Mouse (Mus musculus) liver, adult (tissue): ENCODE measurements around the gene Myh9.

Experiments used
- GATA4 ChIP-seq: IDR thresholded peaks from 2 replicates; pipeline ENCODE4 v1.6.1; 2014; ENCODE audit warnings: mild to moderate bottlenecking, low read length; ENCODE audit not compliant: insufficient replicate concordance

Myh9 gene

DNA sequence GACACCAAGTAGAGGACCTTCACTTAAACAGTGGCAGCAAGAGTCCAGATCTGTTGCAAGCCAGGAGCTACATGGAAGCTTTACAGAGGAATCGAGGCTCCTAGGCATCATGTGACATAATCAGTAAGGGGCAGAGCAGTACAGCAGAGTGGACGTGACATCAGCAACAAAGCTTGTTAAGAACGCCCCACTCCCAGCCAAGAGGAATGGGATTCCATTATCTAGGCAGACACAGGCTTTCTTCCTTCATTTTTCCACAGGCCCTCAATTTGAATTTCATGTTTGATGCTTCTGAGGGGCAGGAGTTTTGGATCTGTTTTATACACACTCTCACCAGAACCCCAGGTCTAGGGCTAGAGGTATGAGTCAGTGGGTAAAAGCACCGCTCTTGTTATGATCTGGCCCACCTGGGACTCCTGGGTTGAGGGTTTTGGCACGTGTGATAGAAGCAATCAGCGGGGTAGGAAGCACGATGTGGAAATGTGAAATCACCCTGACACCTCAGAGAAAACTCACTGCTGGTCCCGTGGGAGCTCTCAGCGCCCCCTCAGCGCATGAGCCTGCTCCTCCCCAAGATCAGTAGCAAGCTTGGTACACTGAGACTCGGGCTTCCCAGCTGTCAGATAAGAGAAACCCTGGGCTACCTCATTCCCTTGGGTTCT, 30.7 kb downstream of the Myh9 start:
- no peak for TF ChIP-seq GATA4

DNA sequence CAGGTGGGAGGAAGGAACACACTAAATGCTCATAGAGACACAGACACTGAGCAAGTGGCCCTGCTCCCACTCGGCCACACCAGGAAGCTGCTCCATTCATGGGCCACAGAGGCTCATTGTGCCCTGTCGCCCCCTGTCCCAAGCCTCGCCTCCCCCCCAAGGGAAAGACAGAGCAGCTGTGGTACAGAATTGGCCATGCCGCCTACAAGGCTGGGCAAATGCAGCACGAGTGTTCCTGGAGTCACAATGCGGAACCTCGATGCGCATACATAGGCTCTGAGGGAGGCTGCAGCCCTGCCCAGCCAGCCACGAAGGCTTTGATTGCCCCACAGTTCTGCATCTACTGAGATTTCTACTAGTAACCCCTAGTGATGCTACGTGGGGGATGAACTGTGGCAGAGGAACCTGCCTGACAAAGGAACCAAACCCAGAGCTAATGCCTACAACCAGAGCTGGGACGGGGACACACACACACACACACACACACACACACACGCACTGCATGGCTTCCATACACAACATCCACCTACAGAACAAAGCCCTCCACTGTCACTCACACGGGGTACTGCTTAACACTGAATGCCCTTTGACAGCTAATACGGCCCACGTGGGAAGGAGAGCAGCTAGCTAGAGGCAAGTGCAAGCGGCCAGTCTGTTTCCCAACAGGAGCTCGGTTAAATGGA, 31.4 kb downstream of the Myh9 start:
- TF ChIP-seq GATA4 = no peak

DNA sequence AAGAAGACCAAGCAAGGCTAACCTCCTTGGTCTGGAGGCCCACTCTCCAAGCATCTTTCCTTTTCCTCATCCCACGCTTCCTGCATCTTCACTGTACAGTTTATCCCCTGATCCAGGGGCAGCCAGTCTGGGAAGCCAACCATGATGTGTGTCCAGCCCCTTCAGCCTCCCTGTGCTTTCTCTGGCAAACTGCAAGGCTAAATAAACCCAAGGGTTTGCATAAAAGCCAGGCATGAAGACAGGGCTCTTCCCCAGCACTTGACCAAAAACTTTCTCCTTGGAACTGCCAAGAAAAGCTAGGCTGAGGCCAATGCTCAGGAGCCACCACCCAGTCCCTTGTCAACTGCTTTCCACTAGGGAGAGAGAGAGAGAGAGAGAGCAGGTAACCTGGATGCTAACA, 32.5 kb downstream of the Myh9 start:
- no peak for TF ChIP-seq GATA4

DNA sequence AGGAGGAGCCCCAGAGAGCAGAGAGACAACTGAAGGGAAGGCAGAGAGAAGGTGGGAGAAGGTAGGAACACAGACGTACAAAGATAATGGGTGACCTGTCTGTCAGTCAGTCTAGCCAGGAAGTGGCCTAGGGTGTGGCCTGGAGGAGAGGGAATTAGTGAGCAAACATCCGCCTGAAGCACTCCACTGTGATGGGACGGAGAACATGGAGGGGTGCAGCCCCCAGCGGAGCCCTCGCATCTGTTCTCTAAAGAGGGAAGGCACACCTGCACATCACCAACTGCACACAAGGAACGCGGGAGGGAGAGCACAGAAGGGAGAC, 34.8 kb downstream of the Myh9 start:
- TF ChIP-seq GATA4 = no peak

DNA sequence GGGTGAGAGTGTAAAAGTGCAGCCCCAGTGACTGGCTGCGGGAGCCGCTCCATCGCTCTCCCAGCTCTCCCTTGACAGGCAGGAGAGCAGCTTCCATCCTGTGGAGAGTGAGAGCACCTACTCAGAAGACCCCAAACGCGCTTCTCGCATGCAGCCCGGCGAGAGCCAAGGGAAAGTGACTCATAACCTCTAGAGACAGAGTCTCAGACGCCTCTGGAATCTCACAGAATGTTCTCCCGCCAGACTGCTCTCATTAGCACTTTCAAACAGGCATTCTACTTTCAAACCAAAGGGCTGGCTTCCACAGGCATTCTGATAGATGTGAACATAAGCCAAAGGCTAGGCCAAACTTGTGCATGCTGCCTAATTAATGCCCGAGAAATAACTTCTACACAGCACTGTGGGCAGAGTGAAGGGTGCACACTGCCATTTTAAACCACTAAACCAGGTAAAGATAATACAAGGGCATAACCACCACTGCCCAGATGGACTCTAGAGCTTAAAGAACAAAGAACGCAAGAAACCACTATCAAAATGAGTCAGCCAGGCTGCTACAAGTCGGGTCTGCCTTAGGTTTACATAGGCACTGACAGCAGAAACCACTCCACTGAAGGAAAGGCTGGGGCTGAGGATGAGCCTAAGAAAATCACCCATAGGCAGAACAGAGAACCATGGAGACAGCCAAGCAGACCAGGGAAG, 35.3 kb downstream of the Myh9 start:
- TF ChIP-seq GATA4 = no peak

DNA sequence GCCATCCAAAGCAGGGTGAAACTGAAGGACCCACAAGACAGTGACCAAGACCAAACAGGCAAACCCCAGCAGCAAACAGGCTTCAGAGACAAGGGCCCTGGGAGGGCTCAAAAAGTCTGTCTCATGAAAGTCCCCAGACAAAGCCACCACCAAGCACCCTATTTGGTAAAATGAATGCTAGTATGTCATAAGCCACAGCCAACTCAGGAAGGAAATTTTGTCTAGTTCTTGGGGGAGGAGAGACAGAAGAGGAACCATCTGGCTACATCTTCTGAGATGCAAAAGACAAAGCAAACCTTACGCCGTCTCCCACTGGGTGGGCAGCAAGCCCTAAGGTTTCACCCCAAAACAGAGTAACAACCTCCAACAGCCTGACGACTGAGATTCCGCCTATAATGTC, 36.3 kb downstream of the Myh9 start:
- no peak for TF ChIP-seq GATA4

DNA sequence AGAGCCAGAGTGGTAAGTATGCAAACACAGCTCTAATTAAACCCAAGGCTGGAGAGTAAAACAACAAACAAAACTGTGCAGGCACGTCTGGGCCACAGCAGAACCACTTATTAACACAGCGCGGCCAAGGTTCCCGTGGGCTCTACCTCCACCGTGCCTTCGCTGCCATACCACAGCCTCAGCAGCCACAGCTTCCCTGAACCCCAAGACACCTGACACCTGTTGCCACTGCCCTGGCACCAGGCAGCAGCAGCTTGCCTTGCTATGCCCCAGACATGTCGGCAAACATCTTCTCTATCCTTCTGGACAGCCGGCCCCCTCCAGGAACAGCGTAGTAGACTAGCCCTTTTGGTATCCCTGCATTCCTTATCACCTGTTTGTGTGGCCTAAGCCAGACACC, 37.0 kb downstream of the Myh9 start:
- no peak for TF ChIP-seq GATA4

DNA sequence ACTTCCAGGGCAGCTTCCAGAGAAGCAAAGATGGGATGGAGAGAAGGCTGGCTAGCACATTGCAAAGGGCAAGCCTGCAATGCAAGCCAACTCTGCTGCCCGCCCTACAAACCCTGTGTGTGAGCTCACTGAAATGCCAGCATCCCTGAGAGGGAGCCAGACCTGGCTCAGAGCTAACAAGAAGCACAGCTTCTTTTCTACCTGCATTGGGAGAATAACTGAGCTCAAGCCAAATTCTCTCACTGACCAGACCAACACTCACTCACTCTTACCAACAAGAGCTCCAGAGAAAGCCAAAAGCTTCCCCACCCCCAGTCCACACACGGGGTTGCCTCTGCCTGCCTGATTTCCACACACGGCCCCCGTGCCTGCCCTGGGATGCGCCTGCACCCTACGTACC, 37.5 kb downstream of the Myh9 start:
- TF ChIP-seq GATA4 = no peak

DNA sequence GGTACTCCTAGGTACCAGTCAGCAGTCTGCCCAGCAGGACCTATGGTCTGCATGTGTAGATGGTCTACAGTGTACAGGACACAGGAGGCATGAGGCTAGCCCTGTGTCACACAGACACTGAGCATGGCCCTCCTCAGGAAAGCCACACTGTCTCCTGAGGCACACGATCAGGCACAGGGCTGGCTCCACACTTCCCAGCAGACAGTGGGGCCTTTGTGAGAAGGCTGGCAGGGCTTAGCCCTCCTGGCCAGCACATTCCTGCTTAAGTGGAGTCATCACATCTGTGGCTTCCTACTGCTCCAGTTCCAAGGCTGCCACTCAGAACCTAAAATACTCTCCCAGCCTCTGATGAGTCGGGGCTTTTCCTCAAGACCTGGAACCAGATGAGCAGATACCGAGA, 38.2 kb downstream of the Myh9 start:
- TF ChIP-seq GATA4 = no peak

DNA sequence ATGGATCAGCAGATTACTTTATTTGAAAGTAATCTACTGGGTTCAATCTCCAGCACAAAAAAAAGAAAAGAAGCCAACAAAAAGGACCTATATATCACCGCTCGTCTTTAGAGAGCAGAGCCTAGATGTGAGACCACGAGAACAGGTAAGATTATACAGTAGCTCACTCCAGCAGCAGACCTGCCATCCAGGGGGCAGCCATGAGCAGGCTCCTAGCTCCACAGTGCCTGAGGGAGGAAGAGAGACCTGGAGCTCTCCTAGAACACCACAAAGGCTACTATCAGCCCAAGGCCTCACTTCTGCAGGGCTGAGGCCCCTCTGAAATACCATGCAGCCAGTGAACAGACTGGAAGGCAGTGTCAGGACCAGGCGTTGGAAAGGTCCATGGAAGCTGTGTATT, 39.0 kb downstream of the Myh9 start:
- TF ChIP-seq GATA4 = no peak

DNA sequence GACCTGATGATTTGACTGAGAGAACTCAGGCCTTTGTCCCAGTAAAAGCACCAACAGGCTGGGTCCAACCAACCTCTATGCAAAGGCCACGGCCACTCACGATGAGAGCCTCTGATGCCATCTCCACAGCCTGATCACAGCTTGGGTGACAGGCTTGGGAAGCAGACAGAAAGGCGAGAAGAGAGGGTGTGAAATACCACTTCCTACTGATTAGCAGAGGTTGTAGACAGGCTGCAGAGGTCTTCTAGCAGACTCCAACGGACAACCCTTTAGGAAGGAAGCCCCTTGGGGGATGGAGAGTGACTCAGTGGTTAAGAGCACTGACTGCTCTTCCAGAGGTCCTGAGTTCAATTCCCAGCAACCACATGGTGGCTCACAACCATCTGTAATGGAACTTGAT, 40.8 kb downstream of the Myh9 start:
- TF ChIP-seq GATA4 = no peak

DNA sequence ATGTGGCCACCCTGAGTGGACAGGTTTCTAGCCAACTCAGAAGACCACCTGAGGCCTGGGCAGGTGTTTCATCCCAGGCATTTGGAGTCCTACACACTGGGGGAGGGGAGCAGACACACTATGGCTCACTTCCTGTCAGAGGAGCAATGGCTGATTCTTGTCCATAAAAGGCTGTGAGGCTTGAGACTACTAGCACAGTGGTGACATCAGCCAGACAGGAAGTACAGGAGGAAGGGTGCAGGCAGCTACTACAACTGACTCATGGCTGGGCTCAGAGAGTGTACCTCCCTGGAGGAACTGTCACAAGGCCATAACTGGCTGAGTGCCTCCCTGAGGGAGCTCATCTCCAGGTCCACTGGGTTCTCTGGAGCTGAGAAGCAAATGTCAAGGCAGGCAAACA, 41.5 kb downstream of the Myh9 start:
- no peak for TF ChIP-seq GATA4

DNA sequence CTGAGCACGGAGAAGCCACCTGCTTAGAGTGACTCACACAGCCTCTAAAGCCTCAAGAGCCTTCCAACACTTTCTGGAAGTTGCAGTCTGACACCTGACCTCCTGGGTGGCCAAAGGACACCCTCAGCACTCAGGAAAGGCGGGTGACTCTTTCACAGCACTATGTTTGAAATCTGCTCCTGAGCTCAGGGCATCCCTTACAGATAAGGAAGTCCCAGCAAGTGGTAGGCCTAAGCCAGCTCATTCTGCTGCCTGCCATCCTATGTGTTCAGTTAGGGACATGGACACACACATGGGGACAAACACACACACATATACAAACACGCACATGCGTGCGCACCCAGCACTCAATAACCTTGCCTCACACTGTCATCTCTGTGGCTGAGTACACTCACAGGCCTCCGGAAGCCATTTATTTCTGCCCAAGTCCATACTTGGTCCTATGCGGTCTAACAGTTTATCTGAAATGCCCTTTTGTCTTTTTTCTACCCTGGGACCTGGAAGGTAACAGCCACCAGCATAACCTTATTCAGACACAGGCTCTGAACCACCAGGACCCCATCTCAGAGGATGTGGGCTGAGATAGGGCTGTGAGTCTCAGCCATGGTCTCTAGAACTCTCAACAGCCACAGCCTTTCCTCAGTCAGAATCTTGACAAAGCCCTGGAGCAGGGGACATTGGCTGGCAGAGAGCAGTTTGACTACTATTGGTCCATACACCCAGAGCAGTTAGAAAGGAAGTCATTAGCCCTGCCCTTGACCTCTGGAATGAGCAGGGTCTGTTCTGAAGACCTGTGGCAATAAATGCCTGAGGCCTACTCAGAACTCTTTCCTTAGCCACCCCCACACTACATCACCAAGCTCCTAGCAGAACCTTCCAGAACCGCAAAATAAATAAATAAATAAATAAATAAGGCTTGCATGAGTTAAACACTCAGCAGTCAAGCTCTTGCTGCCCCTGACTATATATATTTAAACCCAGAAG, 42.2 kb downstream of the Myh9 start:
- TF ChIP-seq GATA4 = no peak

DNA sequence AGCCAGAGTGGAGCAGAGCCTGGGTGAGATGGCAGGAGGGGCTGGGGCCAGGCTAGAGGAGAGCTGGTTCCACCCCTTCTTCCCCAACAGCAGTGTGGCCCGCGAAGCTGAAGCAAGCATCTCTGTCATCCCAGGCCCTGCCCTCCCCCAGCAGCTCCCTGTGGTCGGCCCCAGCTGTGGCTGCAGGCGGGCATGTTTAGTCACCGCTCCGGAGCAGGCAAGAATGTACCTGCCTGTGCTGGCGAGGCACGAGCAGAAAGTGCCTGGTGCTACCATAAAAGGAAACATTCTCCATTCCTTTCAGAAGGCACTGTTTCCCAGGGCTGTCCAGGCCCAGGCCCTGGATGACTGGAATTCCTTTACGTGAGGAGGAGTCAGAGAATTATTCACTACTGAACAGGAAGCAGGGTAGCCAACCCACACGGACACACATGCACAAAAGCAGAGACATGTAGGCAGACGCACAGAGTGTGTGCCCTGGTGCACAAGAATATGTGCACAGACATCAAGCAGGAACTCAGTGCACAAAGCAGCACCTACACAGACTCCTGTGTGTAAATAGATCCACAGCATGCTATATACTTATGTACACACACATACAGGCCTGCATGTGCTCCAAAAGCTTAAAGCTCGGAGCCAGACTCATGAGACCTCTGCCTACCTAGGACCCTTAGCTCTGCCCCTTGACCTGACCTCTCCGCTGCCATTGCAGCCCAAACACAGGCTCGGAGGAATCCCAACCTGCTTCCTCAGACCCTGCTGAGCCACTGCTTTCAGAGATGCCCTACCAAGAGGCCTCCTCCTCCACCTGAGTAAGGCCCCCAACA, 43.1 kb downstream of the Myh9 start:
- TF ChIP-seq GATA4 = no peak
